Comparison of ENCODE assay signal across 8 mouse cellular contexts in the genomic region with DNA sequence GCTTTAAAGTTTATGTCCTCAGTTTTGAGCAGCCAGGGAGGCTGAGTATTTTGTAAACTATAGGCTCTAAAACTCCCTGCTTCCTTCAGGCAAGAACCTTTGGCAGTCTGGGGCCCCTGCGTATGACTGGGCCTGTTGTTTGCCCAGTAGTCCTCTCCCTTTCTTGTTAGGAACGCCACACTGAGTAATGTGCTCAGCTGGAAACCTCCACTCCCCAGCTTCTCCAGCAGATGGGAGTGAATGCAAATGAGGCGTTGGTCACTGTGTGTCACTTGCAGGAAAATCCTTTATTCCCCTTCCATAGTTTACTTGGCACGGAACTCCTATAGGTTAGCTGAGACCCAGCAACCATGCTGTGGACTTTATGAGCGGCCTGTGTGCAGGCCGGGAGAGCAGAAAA. TPM values are rescaled to one million over a fixed set of nuclear protein-coding genes. Genes with fewer than 3 reads are reported as not detected.
DNase-seq lines count a peak whose midpoint lies in the region; ATAC-seq and TF ChIP-seq lines count a peak whose summit lies in the region.

No protein-coding gene starts in this region.

- H3K9me3 ChIP-seq in hindbrain, postnatal 0 days (ENCODE audit: low read length), result no peaks in the 10 kb centered on the region

- no peak overlapping the region for H3K9ac ChIP-seq in hindbrain, postnatal 0 days (replicated peaks; ENCODE audit: low read length)

- DNase-seq in layer of hippocampus, adult 9-11 months, result peak; percentile 49
- DNase-seq in layer of hippocampus, postnatal 14 days (ENCODE audit: low spot score in 2 of 2), result no peak
- peak; percentile 62 for DNase-seq in embryo, embryonic 10.5 days (ENCODE audit: low spot score)
- peak; percentile 71 for DNase-seq in hindbrain, postnatal 0 days (ENCODE audit: low spot score)
- DNase-seq in adrenal gland, adult (ENCODE audit: inconsistent age in 2 of 2, low spot score in 1 of 2), result no peak
- no peak for DNase-seq in layer of hippocampus, adult 9-10 months (ENCODE audit: low spot score)
- no peak for DNase-seq in testis, postnatal 10 days (ENCODE audit: low spot score)

- H3K4me1 ChIP-seq in hindbrain, postnatal 0 days (ENCODE audit: insufficient read depth, low read length), result peaks cover 18% of the 10 kb centered on the region
- peaks cover 13% of the 10 kb centered on the region for H3K4me1 ChIP-seq in olfactory bulb, adult 2 months (ENCODE audit: control insufficient read depth, insufficient read depth, low read length)

- no peaks in the 10 kb centered on the region for H3K36me3 ChIP-seq in hindbrain, postnatal 0 days (ENCODE audit: insufficient read depth, low read length)

- peak overlapping the region; percentile 49 for H3K27ac ChIP-seq in hindbrain, postnatal 0 days
- H3K27ac ChIP-seq in olfactory bulb, adult 2 months (ENCODE audit: insufficient read depth, low read depth, low read length), result peak overlapping the region; percentile 28

- no peaks in the 10 kb centered on the region for H3K27me3 ChIP-seq in hindbrain, postnatal 0 days (ENCODE audit: insufficient read depth, low read length)

- TF ChIP-seq CTCF in hindbrain, postnatal 0 days (IDR thresholded peaks at IDR 0.05; ENCODE audit: low read depth), result peak; percentile 41
- TF ChIP-seq CTCF in olfactory bulb, adult 2 months (IDR thresholded peaks at IDR 0.05; ENCODE audit: insufficient read depth, low read depth, low read length), result no peak

- peak; percentile 24; the same call in 1 of the 2 replicates for ATAC-seq in hindbrain, postnatal 0 days

- peak overlapping the region; percentile 8; the same call in 1 of the 2 replicates for H3K4me2 ChIP-seq in hindbrain, postnatal 0 days (ENCODE audit: low read depth, low read length)

- WGBS in hindbrain, postnatal 0 days, result 17% methylated on average over 6 of the region's 6 CpGs
- 32% methylated on average over 6 of the region's 6 CpGs for WGBS in olfactory bulb, adult 2 months

- TF ChIP-seq POLR2A in olfactory bulb, adult 2 months (IDR thresholded peaks at IDR 0.05; ENCODE audit: insufficient read depth, low read depth, low read length), result no peak

- H3K4me3 ChIP-seq in hindbrain, postnatal 0 days (ENCODE audit: low read length), result no peak overlapping the region
- H3K4me3 ChIP-seq in olfactory bulb, adult 2 months (ENCODE audit: insufficient read depth, low read depth, low read length), result no peak overlapping the region

RNA-seq across cellular contexts. Expression of a gene that starts 4.9 kb away (rescaled TPM):
- total RNA-seq in layer of hippocampus, postnatal 14 days (2021), result 100 to 1,000 TPM; 141 to 150 TPM
- 78.2 and 125 TPM in 2 replicates for total RNA-seq in hindbrain, postnatal 0 days (2014; rRNA removed)
- 37.8 and 41.1 TPM in 2 replicates for polyA plus RNA-seq in hindbrain, postnatal 0 days (2015; fragmentation: Nextera tagmentation; extraction: Ambion mirVana)
- not detected in 2 replicates for polyA plus RNA-seq in olfactory bulb, adult 2 months (2012; ENCODE audit: insufficient read depth, insufficient read length, low replicate concordance, missing spikeins)

Comparison
In these comparisons a context has a peak if more than half of its experiments do, and no peak if none do; other contexts are left out.
1. DNase-seq: peak in layer of hippocampus, adult 9-11 months (single experiment), embryo, embryonic 10.5 days (single experiment) and hindbrain, postnatal 0 days (single experiment); none in layer of hippocampus, postnatal 14 days (0 of 2), adrenal gland, adult (0 of 2), layer of hippocampus, adult 9-10 months (single experiment) and testis, postnatal 10 days (single experiment).